Mouse (Mus musculus) forebrain, embryonic 14.5 days (tissue): ENCODE measurements at regions not wholly inside any gene's neighbourhood (a gene's known extent, or its start where the extent isn't known, plus 50 kb on each side); places are given as distances from the start of the nearest gene placed in this dataset.

Experiments
- ATAC-seq: fragments of 200-750 bp; cut with Nextera tagmentation; 2 replicates; pipeline ENCODE4 v1.8.0; 2017; ENCODE audit warnings: mild to moderate bottlenecking, moderate library complexity
- DNase-seq: peaks from one replicate; pipeline ENCODE4 v3.0.0-alpha.2; 2015; ENCODE audit warnings: low spot score
- H3K27ac ChIP-seq: fragments of 300-500 bp; sonication (generic); 2 replicates; pipeline ENCODE4 v1.5.1; 2014; ENCODE audit warnings: low read depth, mild to moderate bottlenecking, control low read depth, low read length, moderate library complexity
- H3K27me3 ChIP-seq: fragments of 300-500 bp; sonication (generic); replicated peaks from 2 replicates; pipeline ENCODE4 v1.6.1; 2014; ENCODE audit warnings: low read length, control low read depth, mixed read lengths; ENCODE audit not compliant: control insufficient read depth, insufficient read depth
- H3K36me3 ChIP-seq: fragments of 300-500 bp; sonication (generic); 2 replicates; pipeline ENCODE4 v1.6.1; 2014; ENCODE audit warnings: low read length, control low read depth; ENCODE audit not compliant: control insufficient read depth, insufficient read depth
- H3K4me1 ChIP-seq: fragments of 300-500 bp; sonication (generic); 2 replicates; pipeline ENCODE4 v1.6.1; 2014; ENCODE audit warnings: antibody characterized with exemption, low read length, control low read depth; ENCODE audit not compliant: control insufficient read depth, insufficient read depth
- H3K4me2 ChIP-seq: fragments of 300-500 bp; sonication (generic); 2 replicates; pipeline ENCODE4 v1.6.1; 2014; ENCODE audit warnings: mild to moderate bottlenecking, control low read depth, low read length
- H3K4me3 ChIP-seq: fragments of 300-500 bp; sonication (generic); 2 replicates; pipeline ENCODE4 v1.5.1; 2014; ENCODE audit warnings: low read depth, low read length, control low read depth
- H3K9ac ChIP-seq: fragments of 300-500 bp; sonication (generic); 2 replicates; pipeline ENCODE4 v1.6.1; 2014; ENCODE audit warnings: mild to moderate bottlenecking, low read length, control low read depth, moderate library complexity
- H3K9me3 ChIP-seq: fragments of 300-500 bp; sonication (generic); replicated peaks from 2 replicates; pipeline ENCODE4 v1.6.1; 2016; ENCODE audit warnings: low read length, control low read depth, mixed read lengths; ENCODE audit not compliant: control insufficient read depth
- WGBS: fragments of 180-500 bp; shearing (Covaris S2); extraction: QIAGEN DNeasy Blood & Tissue Kit; methylation state at CpG from one replicate; pipeline ENCODE4 v1.1.7; 2014; 5-methylcytosine and 5-hydroxymethylcytosine counted together

DNA sequence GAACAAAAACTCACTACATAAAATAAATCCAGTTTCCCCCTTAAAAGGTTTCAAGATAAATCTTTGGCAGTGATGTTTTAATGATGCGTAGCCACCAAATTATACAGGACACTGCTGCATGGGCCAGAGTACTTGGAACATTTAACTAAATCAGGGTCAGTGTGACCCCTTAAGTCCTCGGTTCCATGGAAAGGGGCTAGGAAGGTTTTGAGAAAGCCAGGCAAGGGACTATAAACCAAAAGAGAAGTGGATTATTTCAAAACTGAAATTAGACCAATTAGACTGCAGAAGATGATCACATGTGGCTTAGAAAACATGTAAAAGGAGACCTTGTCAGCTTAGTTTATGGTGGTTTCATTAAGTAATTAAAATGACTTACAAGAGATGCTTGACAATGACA lies 276.6 kb upstream of the N6amt1 start:
- no peak overlapping the region for H3K4me2 ChIP-seq
- H3K27me3 ChIP-seq = no peaks in the 10 kb centered on the region
- H3K9me3 ChIP-seq = no peaks in the 10 kb centered on the region
- H3K9ac ChIP-seq = no peak overlapping the region
- H3K27ac ChIP-seq = no peak overlapping the region
- no peaks in the 10 kb centered on the region for H3K4me1 ChIP-seq
- H3K4me3 ChIP-seq = no peak overlapping the region
- 94% methylated on average over 2 of the region's 2 CpGs for WGBS
- ATAC-seq = no peak
- H3K36me3 ChIP-seq = no peaks in the 10 kb centered on the region
- DNase-seq = no peak

DNA sequence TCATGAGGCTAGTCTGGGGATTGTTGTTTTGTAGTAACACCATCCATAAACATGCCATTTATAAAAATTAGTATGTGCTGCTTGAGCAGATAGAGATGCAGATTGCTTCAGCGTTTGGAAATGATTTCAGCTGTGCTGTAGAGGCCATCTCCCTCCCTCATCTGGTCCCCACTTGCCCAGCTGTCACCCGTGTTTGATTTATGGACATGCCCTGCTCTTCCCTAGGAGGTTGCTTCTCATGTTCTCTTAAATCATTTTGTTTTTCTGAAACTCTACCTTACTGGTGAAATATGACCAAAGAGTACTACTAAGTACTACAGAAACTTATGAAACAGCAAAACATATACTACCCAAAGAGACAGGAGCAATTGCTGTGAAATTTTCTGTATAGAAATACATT lies 284.7 kb upstream of the N6amt1 start:
- H3K9ac ChIP-seq = no peak overlapping the region
- no peak overlapping the region for H3K4me2 ChIP-seq
- WGBS = 82% methylated on average over 2 of the region's 2 CpGs
- DNase-seq (no peak), ATAC-seq (no peak)
- H3K4me3 ChIP-seq = no peak overlapping the region
- H3K27me3 ChIP-seq = no peaks in the 10 kb centered on the region
- H3K4me1 ChIP-seq = no peaks in the 10 kb centered on the region
- no peaks in the 10 kb centered on the region for H3K9me3 ChIP-seq
- H3K36me3 ChIP-seq = no peaks in the 10 kb centered on the region
- H3K27ac ChIP-seq = no peak overlapping the region

DNA sequence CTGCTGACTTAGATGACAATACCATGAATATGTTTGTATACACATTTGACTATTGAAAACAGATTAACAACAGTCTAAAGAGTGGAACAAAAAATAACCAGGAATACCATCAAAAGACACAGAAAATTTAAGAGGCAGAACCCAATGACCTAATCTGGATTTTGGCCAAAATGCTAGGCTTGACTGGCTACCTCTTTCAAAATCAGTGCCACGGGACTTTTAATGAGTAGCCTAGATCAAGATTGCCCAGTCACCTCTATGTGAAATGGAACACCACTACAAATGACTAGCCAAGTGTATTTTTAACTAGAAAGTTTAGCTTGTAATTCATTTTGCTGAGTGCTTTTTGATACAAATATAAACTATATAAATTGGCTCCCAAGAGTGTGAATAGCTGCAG lies 286.0 kb upstream of the N6amt1 start:
- DNase-seq = peak; percentile 39

DNA sequence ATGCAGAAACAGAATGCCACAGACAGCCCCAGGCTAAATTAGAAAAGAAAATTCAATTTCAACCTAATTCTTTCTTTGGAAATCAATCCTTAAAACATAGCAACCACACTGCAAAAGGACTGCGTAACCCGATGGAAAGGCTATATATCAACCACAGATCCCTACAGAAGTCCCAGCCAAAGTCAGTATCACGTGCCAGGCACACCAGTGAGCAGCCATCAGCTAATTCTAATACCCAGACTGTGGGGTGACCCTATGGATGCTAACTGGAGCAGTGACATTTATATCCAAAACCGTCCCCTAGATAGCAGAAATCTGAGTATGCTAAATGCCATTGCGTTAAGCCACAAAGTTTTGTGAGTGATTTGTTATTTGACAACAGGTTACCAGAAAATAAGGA lies 286.5 kb upstream of the N6amt1 start:
- no peaks in the 10 kb centered on the region for H3K36me3 ChIP-seq

More for the DNA sequence above, 286.0 kb upstream of the N6amt1 start:
- Histone ChIP-seq H3K9ac (no peak overlapping the region), H3K27ac (no peak overlapping the region), H3K4me1 (no peaks in the 10 kb centered on the region), H3K4me3 (no peak overlapping the region), H3K9me3 (no peaks in the 10 kb centered on the region), H3K36me3 (no peaks in the 10 kb centered on the region), H3K4me2 (no peak overlapping the region), H3K27me3 (no peaks in the 10 kb centered on the region)
- 33% methylated on average over 1 of the region's 1 CpGs for WGBS
- ATAC-seq = peak; percentile 29; the same call in 1 of the 2 replicates

DNA sequence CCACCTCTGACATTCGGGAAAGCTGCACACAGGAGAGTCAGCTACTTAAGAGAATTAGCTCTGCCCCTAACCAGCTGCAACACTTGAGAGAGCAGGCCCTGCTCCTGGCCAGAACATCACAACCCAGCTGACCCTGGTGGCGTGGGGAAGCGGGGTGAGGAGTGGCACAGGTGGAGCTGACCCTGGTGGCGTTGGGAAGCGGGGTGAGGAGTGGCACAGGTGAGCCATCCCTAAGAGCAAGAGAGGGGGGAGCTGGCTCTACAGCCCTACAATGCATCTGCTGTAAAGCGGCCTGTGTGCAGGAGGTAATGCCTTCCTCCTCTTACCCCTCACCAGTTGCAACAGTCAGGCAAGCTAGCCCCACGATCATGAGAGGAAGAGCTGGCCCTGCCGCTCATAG lies 293.5 kb upstream of the N6amt1 start:
- Histone ChIP-seq H3K9me3 (no peaks in the 10 kb centered on the region), H3K9ac (no peak overlapping the region), H3K4me3 (no peak overlapping the region), H3K4me1 (no peaks in the 10 kb centered on the region), H3K27me3 (no peaks in the 10 kb centered on the region), H3K27ac (no peak overlapping the region), H3K4me2 (no peak overlapping the region), H3K36me3 (no peaks in the 10 kb centered on the region)
- no peak for ATAC-seq
- 93% methylated on average over 8 of the region's 8 CpGs for WGBS
- no peak for DNase-seq

More for the DNA sequence above, 286.5 kb upstream of the N6amt1 start:
- Histone ChIP-seq H3K9ac (no peak overlapping the region), H3K27me3 (no peaks in the 10 kb centered on the region), H3K4me1 (no peaks in the 10 kb centered on the region), H3K4me2 (no peak overlapping the region), H3K27ac (no peak overlapping the region), H3K9me3 (no peaks in the 10 kb centered on the region), H3K4me3 (no peak overlapping the region)
- ATAC-seq (no peak), DNase-seq (no peak)
- whole genome bisulfite sequencing = 80% methylated on average over 5 of the region's 5 CpGs

DNA sequence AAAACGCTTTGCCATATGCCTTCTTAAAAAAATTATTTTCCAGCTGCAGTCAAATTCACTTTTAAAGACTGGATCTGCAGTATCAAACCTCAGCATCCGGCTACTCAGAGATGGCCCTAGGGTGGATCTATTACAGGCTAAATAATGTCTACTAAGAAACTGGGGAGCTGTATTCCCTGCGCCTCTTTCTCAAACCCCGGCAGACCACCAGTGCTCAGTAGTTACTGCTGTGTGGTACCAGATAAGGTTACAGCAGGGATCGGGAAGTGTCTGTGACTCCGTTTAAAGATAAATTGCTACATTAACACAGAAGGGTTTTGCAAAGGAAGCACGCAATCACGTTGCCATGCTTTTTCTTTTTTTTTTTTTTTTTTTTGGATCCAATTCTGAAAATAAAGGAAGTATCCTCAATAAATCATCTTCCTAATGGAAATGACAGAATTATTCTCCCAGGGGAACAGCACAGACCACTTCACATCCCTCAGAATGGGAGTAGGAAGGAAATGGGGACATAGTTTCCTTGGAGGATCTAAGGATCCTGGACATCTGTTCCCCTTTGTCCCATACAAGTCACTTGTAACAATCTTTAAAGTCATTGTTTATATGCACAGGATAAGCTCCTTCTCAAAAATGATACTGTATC lies 304.1 kb upstream of the N6amt1 start:
- Histone ChIP-seq H3K27me3 (no peaks in the 10 kb centered on the region), H3K9ac (no peak overlapping the region), H3K4me3 (no peak overlapping the region), H3K36me3 (no peaks in the 10 kb centered on the region), H3K4me1 (no peaks in the 10 kb centered on the region), H3K9me3 (no peaks in the 10 kb centered on the region), H3K27ac (no peak overlapping the region), H3K4me2 (no peak overlapping the region)
- no peak for DNase-seq
- 91% methylated on average over 8 of the region's 8 CpGs for WGBS
- ATAC-seq = no peak

DNA sequence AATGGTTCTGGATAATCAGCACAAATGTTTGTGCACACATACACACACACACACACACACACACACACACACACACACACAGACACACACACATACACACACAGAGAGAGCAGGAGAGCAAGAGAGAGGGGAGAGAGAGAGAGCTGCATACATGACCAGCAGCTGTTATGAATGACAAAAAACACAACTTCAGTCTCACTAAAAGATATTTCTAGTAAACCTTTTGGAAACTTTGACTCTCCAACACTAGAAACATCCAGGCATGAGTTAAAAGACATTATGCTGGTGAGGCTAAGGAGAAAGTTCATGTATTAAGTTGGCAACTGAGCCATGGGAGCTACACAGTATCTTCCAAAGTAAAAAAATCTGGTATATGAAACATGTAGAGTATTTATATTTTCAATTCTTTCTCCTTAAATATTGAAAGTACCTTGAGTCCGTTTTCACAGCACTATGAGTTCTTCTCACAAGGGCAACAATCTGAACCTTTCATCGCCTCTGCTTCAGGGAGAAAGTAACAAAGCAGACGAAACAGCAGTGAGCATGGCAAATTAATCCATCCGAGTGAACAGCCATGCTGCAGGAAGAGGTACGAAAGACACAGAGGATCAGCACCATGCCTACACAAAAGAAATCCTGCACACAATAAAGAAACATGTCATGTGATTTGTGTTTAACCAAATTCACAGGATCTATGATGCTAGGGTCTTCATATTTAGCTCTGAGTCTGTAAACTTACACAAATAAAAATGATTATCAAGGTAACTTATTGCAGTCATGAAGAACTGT lies 309.0 kb upstream of the N6amt1 start:
- no peak overlapping the region for H3K4me2 ChIP-seq
- H3K27me3 ChIP-seq = no peaks in the 10 kb centered on the region
- DNase-seq (no peak), ATAC-seq (no peak)
- H3K36me3 ChIP-seq = no peaks in the 10 kb centered on the region
- H3K27ac ChIP-seq = no peak overlapping the region
- H3K4me1 ChIP-seq = no peaks in the 10 kb centered on the region
- no peak overlapping the region for H3K9ac ChIP-seq
- no peaks in the 10 kb centered on the region for H3K9me3 ChIP-seq
- H3K4me3 ChIP-seq = no peak overlapping the region
- WGBS = 29% methylated on average over 5 of the region's 5 CpGs

DNA sequence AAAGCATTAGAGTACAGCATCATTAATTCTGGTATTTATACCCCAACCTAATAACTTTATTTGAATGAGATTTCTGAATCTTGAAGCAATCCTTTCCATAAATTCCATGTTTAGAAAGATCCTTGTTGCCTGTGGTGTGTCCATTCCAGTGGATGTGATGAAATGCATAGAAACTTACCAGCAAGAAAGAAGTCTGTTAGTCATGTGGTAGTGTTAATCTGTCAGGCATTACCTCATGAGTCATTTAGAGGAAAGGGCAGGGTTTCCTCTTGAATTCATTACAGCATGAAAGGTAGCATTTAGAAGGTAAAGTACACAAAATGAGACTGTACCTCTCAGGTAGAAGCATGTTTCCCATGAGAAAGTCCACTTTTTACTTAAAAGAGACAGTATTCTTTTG lies 310.3 kb upstream of the N6amt1 start:
- H3K4me1 ChIP-seq = no peaks in the 10 kb centered on the region
- H3K36me3 ChIP-seq = no peaks in the 10 kb centered on the region
- no peak for ATAC-seq
- no peaks in the 10 kb centered on the region for H3K27me3 ChIP-seq
- H3K27ac ChIP-seq = no peak overlapping the region
- no peaks in the 10 kb centered on the region for H3K9me3 ChIP-seq
- H3K4me2 ChIP-seq = no peak overlapping the region
- no peak for DNase-seq
- no peak overlapping the region for H3K9ac ChIP-seq
- no peak overlapping the region for H3K4me3 ChIP-seq

DNA sequence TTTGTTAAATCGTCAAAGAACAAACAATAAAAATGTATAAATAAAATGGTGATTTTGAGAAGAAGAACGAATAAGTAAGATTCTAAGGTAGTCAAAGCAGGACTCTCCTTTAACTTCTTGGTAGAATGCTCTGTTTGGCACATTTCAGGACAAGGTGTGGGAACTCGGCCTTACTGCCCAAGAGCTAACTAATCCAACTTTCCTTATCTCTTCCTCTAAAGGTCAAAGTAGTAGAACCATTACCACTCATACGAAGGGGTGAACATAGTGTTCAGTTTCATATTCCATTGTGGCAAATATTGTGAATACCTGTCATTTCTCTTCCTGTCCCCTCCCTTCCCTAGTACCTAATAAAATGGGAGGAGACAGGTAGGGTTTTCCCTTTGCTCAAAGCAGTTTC lies 313.6 kb upstream of the N6amt1 start:
- no peaks in the 10 kb centered on the region for H3K27me3 ChIP-seq
- no peaks in the 10 kb centered on the region for H3K4me1 ChIP-seq
- no peaks in the 10 kb centered on the region for H3K9me3 ChIP-seq
- no peak overlapping the region for H3K4me3 ChIP-seq
- no peak overlapping the region for H3K9ac ChIP-seq
- DNase-seq (no peak), ATAC-seq (no peak)
- no peak overlapping the region for H3K4me2 ChIP-seq
- 91% methylated on average over 4 of the region's 4 CpGs for WGBS
- no peaks in the 10 kb centered on the region for H3K36me3 ChIP-seq
- no peak overlapping the region for H3K27ac ChIP-seq
